Mouse (Mus musculus) MEL (cell line): Measurements from ENCODE around the gene Atp8b5. TPM values are rescaled to one million over a fixed set of nuclear protein-coding genes. Genes with fewer than 3 reads are reported as not detected.

Experiments
- DNase-seq: peaks from one replicate; pipeline ENCODE4 v3.0.0; 2011; ENCODE audit warnings: low read depth, low spot score
- H3K27ac ChIP-seq: 2 replicates; pipeline ENCODE4 v1.5.1; 2012; ENCODE audit warnings: low read depth, mild to moderate bottlenecking, control low read depth, low read length, moderate library complexity; ENCODE audit not compliant: control insufficient read depth
- H3K27me3 ChIP-seq, 2 experiments: fragments of 150-350 bp in 1 of 2; sonication (generic) in 1 of 2; 2 replicates each; pipeline ENCODE4 v1.6.1; 2012; ENCODE audit warnings: low read length in 2 of 2, mild to moderate bottlenecking in 2 of 2, improper control_type of control experiment in 1 of 2, moderate library complexity in 1 of 2; ENCODE audit not compliant: insufficient read depth in 2 of 2, control insufficient read depth in 1 of 2
- H3K36me3 ChIP-seq, 2 experiments: 2 replicates each; pipeline ENCODE4 v1.6.1; 2012 to 2014; ENCODE audit warnings: low read length in 2 of 2, improper control_type of control experiment in 1 of 2, inconsistent platforms in 1 of 2, mild to moderate bottlenecking in 1 of 2; ENCODE audit not compliant: insufficient read depth in 2 of 2, control insufficient read depth in 1 of 2
- H3K4me1 ChIP-seq, 2 experiments: fragments of 150-350 bp in 1 of 2; sonication (generic) in 1 of 2; 2 replicates each; pipeline ENCODE4 v1.6.1; 2012; ENCODE audit warnings: low read length in 2 of 2, improper control_type of control experiment in 1 of 2, mild to moderate bottlenecking in 1 of 2; ENCODE audit not compliant: insufficient read depth in 2 of 2, control insufficient read depth in 1 of 2
- H3K4me3 ChIP-seq, 2 experiments: fragments of 150-350 bp in 1 of 2; sonication (generic) in 1 of 2; 2 replicates each; pipeline ENCODE4 v1.5.1; 2012; ENCODE audit warnings: low read depth in 2 of 2, low read length in 2 of 2, mild to moderate bottlenecking in 2 of 2, moderate library complexity in 2 of 2, control low read depth in 1 of 2, improper control_type of control experiment in 1 of 2; ENCODE audit not compliant: control insufficient read depth in 1 of 2, insufficient read depth in 1 of 2
- H3K79me2 ChIP-seq: 2 replicates; pipeline ENCODE4 v1.6.1; 2012; ENCODE audit warnings: mild to moderate bottlenecking, low read length, moderate library complexity; ENCODE audit not compliant: control insufficient read depth, poor library complexity, insufficient read depth
- H3K9ac ChIP-seq: 2 replicates; pipeline ENCODE4 v1.6.1; 2012; ENCODE audit warnings: low read depth, mild to moderate bottlenecking, control low read depth, low read length, moderate library complexity; ENCODE audit not compliant: control insufficient read depth, poor library complexity, severe bottlenecking
- H3K9me3 ChIP-seq: fragments of 150-350 bp; sonication (generic); replicated peaks from 2 replicates; pipeline ENCODE4 v1.6.1; 2012; ENCODE audit warnings: mild to moderate bottlenecking, low read length, improper control_type of control experiment, moderate library complexity; ENCODE audit not compliant: insufficient read depth
- CHD1 ChIP-seq: IDR thresholded peaks from 2 replicates; pipeline ENCODE4 v1.6.1; 2012; ENCODE audit warnings: low read depth, mild to moderate bottlenecking, inconsistent platforms, low read length, improper control_type of control experiment
- CHD2 ChIP-seq: IDR thresholded peaks from 2 replicates; pipeline ENCODE4 v1.6.1; 2011; ENCODE audit warnings: low read length, improper control_type of control experiment
- E2F4 ChIP-seq: IDR thresholded peaks from 2 replicates; pipeline ENCODE4 v1.6.1; 2011; ENCODE audit warnings: low read depth, low read length, improper control_type of control experiment, borderline replicate concordance
- GABPA ChIP-seq: IDR thresholded peaks from 2 replicates; pipeline ENCODE4 v1.6.1; 2012; ENCODE audit warnings: low read depth, mild to moderate bottlenecking, inconsistent platforms, low read length, improper control_type of control experiment, moderate library complexity
- GATA1 ChIP-seq: IDR thresholded peaks from 2 replicates; pipeline ENCODE4 v1.6.1; 2011; ENCODE audit warnings: low read depth, low read length, improper control_type of control experiment
- HCFC1 ChIP-seq: IDR thresholded peaks from 2 replicates; pipeline ENCODE4 v1.6.1; 2012; ENCODE audit warnings: low read depth, mild to moderate bottlenecking, inconsistent platforms, low read length, improper control_type of control experiment, moderate library complexity
- JUND ChIP-seq: IDR thresholded peaks from 2 replicates; pipeline ENCODE4 v1.6.1; 2011; ENCODE audit warnings: low read depth, mild to moderate bottlenecking, improper control_type of control experiment, low read length
- KAT2A ChIP-seq: conservative IDR thresholded peaks from 2 replicates; pipeline ENCODE4 v1.6.1; 2012; ENCODE audit warnings: low read depth, low read length, improper control_type of control experiment, inconsistent platforms
- MAFK ChIP-seq: IDR thresholded peaks from 2 replicates; pipeline ENCODE4 v1.6.1; 2011; ENCODE audit warnings: low read depth, mild to moderate bottlenecking, low read length, improper control_type of control experiment, borderline replicate concordance
- MAX ChIP-seq: IDR thresholded peaks from 2 replicates; pipeline ENCODE4 v1.6.1; 2011; ENCODE audit warnings: low read length, improper control_type of control experiment
- MAZ ChIP-seq: IDR thresholded peaks from 2 replicates; pipeline ENCODE4 v1.6.1; 2012; ENCODE audit warnings: low read depth, mild to moderate bottlenecking, inconsistent platforms, low read length, improper control_type of control experiment
- MXI1 ChIP-seq: IDR thresholded peaks from 2 replicates; pipeline ENCODE4 v1.6.1; 2011; ENCODE audit warnings: mild to moderate bottlenecking, low read depth, low read length, improper control_type of control experiment
- MYB ChIP-seq: IDR thresholded peaks from 2 replicates; pipeline ENCODE4 v1.6.1; 2011; ENCODE audit warnings: mild to moderate bottlenecking, low read depth, low read length, improper control_type of control experiment
- NRF1 ChIP-seq: IDR thresholded peaks from 2 replicates; pipeline ENCODE4 v1.6.1; 2014; ENCODE audit warnings: low read depth, mild to moderate bottlenecking, inconsistent platforms, low read length, improper control_type of control experiment, moderate library complexity; ENCODE audit not compliant: poor library complexity, insufficient read depth, severe bottlenecking
- POLR2A ChIP-seq, 2 experiments: IDR thresholded peaks; 2 replicates each; pipeline ENCODE4 v1.6.1; 2011 to 2012; ENCODE audit warnings: low read length in 2 of 2, mild to moderate bottlenecking in 2 of 2, control low read depth in 1 of 2, improper control_type of control experiment in 1 of 2, low read depth in 1 of 2, moderate library complexity in 1 of 2; ENCODE audit not compliant: control insufficient read depth in 1 of 2, insufficient read depth in 1 of 2, poor library complexity in 1 of 2
- RAD21 ChIP-seq: IDR thresholded peaks from 2 replicates; pipeline ENCODE4 v1.6.1; 2011; ENCODE audit warnings: mild to moderate bottlenecking, low read depth, low read length, improper control_type of control experiment
- RCOR1 ChIP-seq: IDR thresholded peaks from 2 replicates; pipeline ENCODE4 v1.6.1; 2012; ENCODE audit warnings: low read depth, mild to moderate bottlenecking, inconsistent platforms, low read length, improper control_type of control experiment
- SIN3A ChIP-seq: IDR thresholded peaks from 2 replicates; pipeline ENCODE4 v1.6.1; 2012; ENCODE audit warnings: low read length, improper control_type of control experiment, inconsistent platforms
- SMC3 ChIP-seq: IDR thresholded peaks from 2 replicates; pipeline ENCODE4 v1.6.1; 2011; ENCODE audit warnings: low read depth, low read length, improper control_type of control experiment
- TAL1 ChIP-seq: IDR thresholded peaks from 2 replicates; pipeline ENCODE4 v1.6.1; 2012; ENCODE audit warnings: mild to moderate bottlenecking, inconsistent platforms, low read length, moderate library complexity, mixed read lengths
- TBP ChIP-seq: IDR thresholded peaks from 2 replicates; pipeline ENCODE4 v1.8.0; 2011; ENCODE audit warnings: low read depth, low read length, improper control_type of control experiment
- TCF12 ChIP-seq: IDR thresholded peaks from 2 replicates; pipeline ENCODE4 v1.6.1; 2014; ENCODE audit warnings: low read depth, mild to moderate bottlenecking, inconsistent platforms, low read length, improper control_type of control experiment, moderate library complexity
- ZMIZ1 ChIP-seq: IDR thresholded peaks from 2 replicates; pipeline ENCODE4 v1.6.1; 2012; ENCODE audit warnings: low read depth, mild to moderate bottlenecking, inconsistent platforms, low read length, improper control_type of control experiment, moderate library complexity
- ZNF384 ChIP-seq: IDR thresholded peaks from 2 replicates; pipeline ENCODE4 v1.6.1; 2012; ENCODE audit warnings: low read depth, mild to moderate bottlenecking, inconsistent platforms, low read length, improper control_type of control experiment
- polyA plus RNA-seq, 2 experiments: library from polyadenylated mRNA; stranded (reverse) in 1 of 2; unstranded in 1 of 2; fragments of >175 nt in 1 of 2; fragments of >200 nt in 1 of 2; gene quantifications; 2 replicates each; pipeline versions ENCODE4 v1.2.1 to v1.2.4; 2012; ENCODE audit warnings: low replicate concordance in 2 of 2, low read depth in 1 of 2; ENCODE audit not compliant: insufficient read length in 2 of 2, insufficient read depth in 1 of 2, missing spikeins in 1 of 2
- total RNA-seq: library from RNA; depleted of rRNA; stranded (reverse); fragments of 300-350 nt; gene quantifications from 2 replicates; pipeline ENCODE4 v1.2.3, GENCODE M21; 2012

The Atp8b5 gene
- total and polyA plus RNA-seq, 3 experiments = 4.9 to 5.0 TPM; not detected in 1

GRCm38 (mm10) chr4:43389390-43389789 lies 122.4 kb downstream of the Atp8b5 start:
- DNase-seq = no peak
- no peaks in the 10 kb centered on the region for H3K27me3 ChIP-seq
- no peak overlapping the region for H3K4me3 ChIP-seq
- no peak overlapping the region for H3K9ac ChIP-seq
- H3K79me2 ChIP-seq = no peaks in the 10 kb centered on the region
- peaks cover 0 to 7% of the 10 kb centered on the region in 2 experiments; a peak in 2 of 4 replicates for H3K36me3 ChIP-seq
- H3K27ac ChIP-seq = no peak overlapping the region
- H3K4me1 ChIP-seq = peaks cover 3 to 10% of the 10 kb centered on the region in 2 experiments; a peak in 3 of 4 replicates
- H3K9me3 ChIP-seq = no peaks in the 10 kb centered on the region
- no peak for TF ChIP-seq MAFK
- no peak for TF ChIP-seq GABPA

DNA sequence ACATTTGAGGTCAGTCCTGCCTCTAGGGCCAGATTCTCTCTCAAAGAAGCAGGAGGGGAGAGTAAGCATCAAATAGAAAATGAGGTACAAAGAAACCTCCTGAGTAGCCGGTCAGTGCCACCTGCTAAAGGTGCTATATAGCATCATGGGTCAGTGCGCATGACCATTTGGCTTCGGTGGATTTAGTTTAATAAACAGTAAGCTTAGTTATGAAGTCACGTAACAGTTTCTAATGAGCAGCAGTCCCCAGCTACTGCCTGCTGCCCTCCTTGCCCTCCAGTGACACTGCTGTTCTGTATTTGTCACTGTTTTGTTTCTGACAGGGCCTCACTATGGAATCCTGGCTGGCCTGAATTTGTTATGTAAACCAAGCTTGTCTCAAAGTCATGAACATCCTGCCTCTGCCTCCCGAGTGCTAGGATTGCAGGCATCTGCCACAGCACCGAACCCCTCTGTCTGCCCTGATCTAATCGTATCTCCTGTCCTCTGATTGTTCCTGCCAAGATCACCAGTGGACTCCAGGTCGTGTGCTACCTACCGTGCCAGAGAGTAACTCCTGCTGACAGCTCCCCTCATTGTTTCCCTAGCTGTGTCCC lies 123.0 kb downstream of the Atp8b5 start:
- no peaks in the 10 kb centered on the region for H3K79me2 ChIP-seq
- no peak overlapping the region for H3K27ac ChIP-seq
- H3K36me3 ChIP-seq = peaks cover 0 to 4% of the 10 kb centered on the region in 2 experiments; a peak in 2 of 4 replicates
- H3K27me3 ChIP-seq = no peaks in the 10 kb centered on the region
- TF ChIP-seq HCFC1 (no peak), MAFK (no peak), ZNF384 (no peak), TAL1 (no peak), KAT2A (no peak), TBP (no peak), SIN3A (no peak), NRF1 (no peak), ZMIZ1 (no peak), GATA1 (no peak), TCF12 (no peak), JUND (no peak), MYB (no peak), RAD21 (no peak)
- H3K9ac ChIP-seq = no peak overlapping the region
- no peaks in the 10 kb centered on the region for H3K9me3 ChIP-seq
- no peak for DNase-seq
- H3K4me3 ChIP-seq = no peak overlapping the region
- peaks cover under 1 to 10% of the 10 kb centered on the region in 2 experiments; a peak in 1 of 4 replicates for H3K4me1 ChIP-seq

- Histone ChIP-seq H3K4me3 (no peak overlapping the region), H3K79me2 (no peaks in the 10 kb centered on the region), H3K27me3 (no peaks in the 10 kb centered on the region), H3K36me3 (no peaks in the 10 kb centered on the region; a peak in 1 of 4 replicates), H3K9ac (no peak overlapping the region), H3K9me3 (no peaks in the 10 kb centered on the region), H3K4me1 (peaks cover 2 to 10% of the 10 kb centered on the region in 2 experiments; a peak in 2 of 4 replicates), H3K27ac (no peak overlapping the region)
- no peak for TF ChIP-seq ZNF384
- no peak for TF ChIP-seq MAX
- TF ChIP-seq HCFC1 = no peak
- no peak for TF ChIP-seq CHD2
- TF ChIP-seq SMC3 = no peak
- no peak for TF ChIP-seq E2F4
- no peak for TF ChIP-seq GATA1
- no peak for TF ChIP-seq MAZ
- no peak for TF ChIP-seq CHD1
- no peak for TF ChIP-seq MXI1
- TF ChIP-seq POLR2A (IDR thresholded peaks at IDR 0.05; ENCODE audit: control insufficient read depth in 1 of 2, insufficient read depth in 1 of 2, low read depth in 1 of 2, low read length in 2 of 2, poor library complexity in 1 of 2) = no peak
- no peak for TF ChIP-seq RCOR1
- no peak for TF ChIP-seq MAFK
- TF ChIP-seq SIN3A = no peak
- DNase-seq = no peak
Measured at GRCm38 (mm10) chr4:43391521-43392050, 124.6 kb downstream of the Atp8b5 start.
